16 mouse cellular contexts compared by ENCODE assay signal in the genomic region with DNA sequence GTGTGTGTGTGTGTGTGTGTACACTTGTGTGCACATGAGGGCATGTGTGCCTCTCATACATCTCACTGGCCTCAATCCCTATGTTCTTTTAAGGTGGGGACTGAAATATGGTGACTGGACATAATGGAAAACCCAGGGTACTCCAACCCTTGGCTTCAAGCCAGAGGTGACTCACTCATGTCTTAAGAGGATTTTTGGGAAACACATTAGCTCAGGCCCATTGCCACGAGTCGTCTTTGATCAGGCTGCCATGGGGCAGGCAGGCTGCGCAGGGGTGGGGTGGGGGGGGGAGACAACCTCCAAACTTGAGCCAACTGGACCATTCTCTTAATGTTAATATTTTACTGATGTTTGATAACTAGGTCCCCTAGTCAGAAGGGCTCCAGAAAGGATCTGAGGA. TPM values are rescaled to one million over a fixed set of nuclear protein-coding genes. Genes with fewer than 3 reads are reported as not detected.
DNase-seq lines count a peak whose midpoint lies in the region; ATAC-seq and TF ChIP-seq lines count a peak whose summit lies in the region.
"Had no signal": no experiment of that assay in that cellular context is flagged by ENCODE, and none has a peak within 500 bp of the region (broad histone marks: within the 10 kb centered on the region; RNA-seq: fewer than 3 reads in every experiment).

No protein-coding gene starts in this region.

- 76% methylated on average over 3 of the region's 3 CpGs for WGBS in midbrain, embryonic 14.5 days
- WGBS in midbrain, embryonic 15.5 days, result 72% methylated on average over 3 of the region's 3 CpGs
- WGBS in stomach, postnatal 0 days, result 22% methylated on average over 3 of the region's 3 CpGs

- H3K36me3 ChIP-seq in midbrain, embryonic 14.5 days (ENCODE audit: control insufficient read depth, insufficient read depth, low read length), result no peaks in the 10 kb centered on the region
- H3K36me3 ChIP-seq in midbrain, embryonic 15.5 days (replicated peaks), result no peaks in the 10 kb centered on the region
- no peaks in the 10 kb centered on the region for H3K36me3 ChIP-seq in stomach, postnatal 0 days (ENCODE audit: control insufficient read depth, insufficient read depth, low read length)
- H3K36me3 ChIP-seq: embryonic facial prominence, embryonic 12.5 days; limb, embryonic 13.5 days had no signal

- H3K4me2 ChIP-seq in midbrain, embryonic 14.5 days (ENCODE audit: low read length), result no peak overlapping the region
- H3K4me2 ChIP-seq in midbrain, embryonic 15.5 days, result no peak overlapping the region
- no peak overlapping the region for H3K4me2 ChIP-seq in stomach, postnatal 0 days (replicated peaks; ENCODE audit: low read depth)
- H3K4me2 ChIP-seq: embryonic facial prominence, embryonic 12.5 days; forebrain, embryonic 13.5 days; limb, embryonic 13.5 days had no signal

- no peaks in the 10 kb centered on the region for H3K9me3 ChIP-seq in midbrain, embryonic 14.5 days (ENCODE audit: control insufficient read depth, low read length)
- no peaks in the 10 kb centered on the region for H3K9me3 ChIP-seq in midbrain, embryonic 15.5 days
- H3K9me3 ChIP-seq in stomach, postnatal 0 days (ENCODE audit: control insufficient read depth, low read length), result no peaks in the 10 kb centered on the region
- H3K9me3 ChIP-seq: embryonic facial prominence, embryonic 12.5 days; forebrain, embryonic 13.5 days; limb, embryonic 13.5 days had no signal

- H3K4me3 ChIP-seq in midbrain, embryonic 14.5 days (replicated peaks; ENCODE audit: low read depth, low read length), result no peak overlapping the region
- H3K4me3 ChIP-seq in midbrain, embryonic 15.5 days, result no peak overlapping the region
- no peak overlapping the region for H3K4me3 ChIP-seq in stomach, postnatal 0 days (ENCODE audit: low read depth, low read length)
- H3K4me3 ChIP-seq: embryonic facial prominence, embryonic 12.5 days; forebrain, embryonic 13.5 days; limb, embryonic 13.5 days had no signal

- TF ChIP-seq CTCF in stomach, postnatal 0 days (IDR thresholded peaks at IDR 0.05; ENCODE audit: low read depth), result no peak

- TF ChIP-seq EP300 in stomach, postnatal 0 days (optimal IDR thresholded peaks at IDR 0.05), result no peak

- no peaks in the 10 kb centered on the region for H3K27me3 ChIP-seq in midbrain, embryonic 14.5 days (ENCODE audit: control insufficient read depth, insufficient read depth, low read length)
- H3K27me3 ChIP-seq in midbrain, embryonic 15.5 days (replicated peaks), result no peaks in the 10 kb centered on the region
- H3K27me3 ChIP-seq in stomach, postnatal 0 days (ENCODE audit: control insufficient read depth, insufficient read depth, low read length), result no peaks in the 10 kb centered on the region
- H3K27me3 ChIP-seq: embryonic facial prominence, embryonic 12.5 days; forebrain, embryonic 13.5 days had no signal

- no peak overlapping the region for H3K27ac ChIP-seq in midbrain, embryonic 14.5 days (replicated peaks; ENCODE audit: low read depth, low read length)
- H3K27ac ChIP-seq in midbrain, embryonic 15.5 days, result no peak overlapping the region
- H3K27ac ChIP-seq in stomach, postnatal 0 days (replicated peaks), result no peak overlapping the region
- H3K27ac ChIP-seq: embryonic facial prominence, embryonic 12.5 days; forebrain, embryonic 13.5 days; limb, embryonic 13.5 days had no signal

- peak; percentile 1 to 3 for DNase-seq in cerebellum, postnatal 14 days
- DNase-seq in cerebellum, adult 9-10 months, result no peak
- DNase-seq in midbrain, embryonic 14.5 days, result peak; percentile 1
- DNase-seq in kidney, postnatal 36 days, result peak; percentile 3 to 5
- peak; percentile 17 for DNase-seq in stomach, postnatal 0 days (ENCODE audit: low spot score)
- no peak for DNase-seq in urinary bladder, postnatal 4 days (ENCODE audit: low spot score in 2 of 2)
- DNase-seq in thymus, postnatal 10 days (ENCODE audit: low spot score in 2 of 2), result no peak
- DNase-seq: B cell, adult 2 months; cerebellum, adult 9-11 months; heart, adult 18-20 months; spleen, adult 18-20 months had no signal

- no peak overlapping the region for H3K9ac ChIP-seq in midbrain, embryonic 14.5 days (replicated peaks; ENCODE audit: low read length)
- no peak overlapping the region for H3K9ac ChIP-seq in midbrain, embryonic 15.5 days
- no peak overlapping the region for H3K9ac ChIP-seq in stomach, postnatal 0 days (ENCODE audit: low read length)
- H3K9ac ChIP-seq: embryonic facial prominence, embryonic 12.5 days; forebrain, embryonic 13.5 days; limb, embryonic 13.5 days had no signal

- H3K4me1 ChIP-seq in midbrain, embryonic 14.5 days (ENCODE audit: control insufficient read depth, insufficient read depth, low read length), result no peaks in the 10 kb centered on the region
- no peaks in the 10 kb centered on the region for H3K4me1 ChIP-seq in midbrain, embryonic 15.5 days
- no peaks in the 10 kb centered on the region for H3K4me1 ChIP-seq in stomach, postnatal 0 days (replicated peaks; ENCODE audit: control insufficient read depth, insufficient read depth)
- H3K4me1 ChIP-seq: embryonic facial prominence, embryonic 12.5 days; forebrain, embryonic 13.5 days; limb, embryonic 13.5 days had no signal

- ATAC-seq in midbrain, embryonic 14.5 days (ENCODE audit: low FRiP score, low TSS enrichment), result no peak
- no peak for ATAC-seq in midbrain, embryonic 15.5 days (replicated peaks)
- no peak for ATAC-seq in stomach, postnatal 0 days (ENCODE audit: low FRiP score, low TSS enrichment)
- ATAC-seq: forebrain, embryonic 13.5 days; inflammation-experienced regulatory T-cells, adult 6 months had no signal

RNA-seq across cellular contexts. Expression of a gene that starts 26.2 kb away (rescaled TPM):
- 1.6 TPM in 2 replicates for polyA plus RNA-seq in midbrain, embryonic 14.5 days (2014; fragmentation: Nextera tagmentation; extraction: Ambion mirVana)
- 1.8 and 3.5 TPM in 2 replicates for polyA plus RNA-seq in midbrain, embryonic 15.5 days (2015; fragmentation: Nextera tagmentation; extraction: Ambion mirVana)
- 21.2 and 25.4 TPM in 2 replicates for polyA plus RNA-seq in stomach, postnatal 0 days (2015; fragmentation: Nextera tagmentation; extraction: Ambion mirVana)
- polyA plus RNA-seq: inflammation-experienced regulatory T-cells, adult 6 months had no signal

RNA-seq across cellular contexts. Expression of a gene that starts 41.0 kb away (rescaled TPM):
- polyA plus RNA-seq in midbrain, embryonic 14.5 days (2014; fragmentation: Nextera tagmentation; extraction: Ambion mirVana), result 5.5 and 9.1 TPM in 2 replicates
- 5.1 and 5.9 TPM in 2 replicates for polyA plus RNA-seq in midbrain, embryonic 15.5 days (2015; fragmentation: Nextera tagmentation; extraction: Ambion mirVana)
- polyA plus RNA-seq in stomach, postnatal 0 days (2015; fragmentation: Nextera tagmentation; extraction: Ambion mirVana), result 4.1 and 4.2 TPM in 2 replicates

Comparison
In these comparisons a context has a peak if more than half of its experiments do, and no peak if none do; other contexts are left out.
1. DNase-seq: peak in cerebellum, postnatal 14 days (2 of 2), midbrain, embryonic 14.5 days (single experiment), kidney, postnatal 36 days (2 of 2) and stomach, postnatal 0 days (single experiment); none in cerebellum, adult 9-10 months (single experiment), urinary bladder, postnatal 4 days (0 of 2) and thymus, postnatal 10 days (0 of 2).